Mouse (Mus musculus): Measurements from ENCODE around the gene Evi2b.

DNA sequence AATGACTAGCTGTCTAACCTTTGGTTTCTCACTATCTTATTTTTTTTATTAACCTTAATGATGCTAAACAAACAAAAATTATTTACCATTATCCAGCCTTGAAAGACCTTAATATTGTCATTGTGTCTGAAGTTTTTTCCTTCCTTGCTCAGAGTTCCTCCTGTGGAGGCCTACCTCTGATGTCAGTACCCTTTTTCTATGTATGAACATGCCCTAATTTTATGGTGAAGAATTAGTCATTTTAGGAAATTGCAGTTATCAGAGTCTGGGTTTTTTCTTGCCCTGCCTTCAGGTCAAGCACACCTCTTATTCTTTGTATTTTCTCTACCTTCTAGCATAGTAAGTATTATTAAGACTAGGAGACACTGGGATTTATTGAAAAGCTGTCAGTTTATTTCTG, 38.8 kb downstream of the Evi2b start:
- TF ChIP-seq MYOD1 (IDR thresholded peaks at IDR 0.05; ENCODE audit: control insufficient read depth, insufficient read length, low read depth), result no peak
- no peak for TF ChIP-seq CTCF (IDR thresholded peaks at IDR 0.05; ENCODE audit: control insufficient read depth, insufficient read depth, insufficient read length)

Measured in C2C12 (cell line).